Mouse (Mus musculus): ENCODE measurements at regions not wholly inside any gene's neighbourhood (a gene's known extent, or its start where the extent isn't known, plus 50 kb on each side); places are given as distances from the start of the nearest gene placed in this dataset.

DNA sequence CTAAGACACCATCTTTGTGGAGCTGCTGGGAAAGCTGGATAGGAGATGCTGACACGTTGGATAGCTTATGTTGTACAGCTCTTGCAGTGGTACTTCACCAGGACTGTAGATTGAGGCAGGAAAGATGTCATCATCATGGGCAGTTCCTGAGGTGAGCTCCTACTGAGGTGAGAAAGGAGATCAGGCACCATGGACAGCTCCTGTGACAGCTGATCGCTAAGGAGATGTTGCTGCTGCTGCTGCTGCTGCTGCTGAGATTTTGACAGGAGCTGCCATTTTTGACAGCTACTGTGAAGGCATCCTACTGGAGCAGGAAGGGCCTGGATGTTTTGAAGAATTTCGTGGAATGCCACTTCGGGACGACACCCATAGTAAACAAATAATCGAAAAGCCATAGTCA is 152.6 kb downstream of the Adam29 start:
- no peak for DNase-seq (ENCODE audit: low read depth, low spot score)

- DNase-seq (ENCODE audit: low read depth, low spot score) = no peak
Measured at GRCm38 (mm10) chr8:55724303-55725279, 182.2 kb downstream of the Adam29 start.

DNA sequence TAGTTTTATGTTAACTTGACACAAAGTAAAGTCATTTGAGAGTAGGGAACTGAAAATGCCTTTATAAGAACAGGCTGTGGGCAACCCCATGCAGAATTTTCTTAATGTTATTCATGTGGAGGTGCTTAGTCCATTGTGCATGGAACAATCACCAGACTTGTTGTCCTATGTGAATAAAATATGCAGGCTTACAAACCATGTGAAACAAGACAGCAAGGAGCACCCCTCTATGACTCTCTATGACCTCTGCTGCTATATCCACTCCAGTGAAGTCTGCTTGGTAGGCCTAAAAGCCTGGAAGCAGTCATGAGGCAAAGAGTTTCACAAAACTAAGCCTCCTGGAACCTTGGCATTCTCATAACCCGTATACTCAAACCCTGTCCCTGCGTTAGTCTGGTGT is 215.0 kb downstream of the Adam29 start:
- no peak for DNase-seq (ENCODE audit: low read depth, low spot score)

GRCm38 (mm10) chr8:55680436-55680835 is 226.3 kb downstream of the Adam29 start:
- no peak for DNase-seq (ENCODE audit: low read depth, low spot score)

DNA sequence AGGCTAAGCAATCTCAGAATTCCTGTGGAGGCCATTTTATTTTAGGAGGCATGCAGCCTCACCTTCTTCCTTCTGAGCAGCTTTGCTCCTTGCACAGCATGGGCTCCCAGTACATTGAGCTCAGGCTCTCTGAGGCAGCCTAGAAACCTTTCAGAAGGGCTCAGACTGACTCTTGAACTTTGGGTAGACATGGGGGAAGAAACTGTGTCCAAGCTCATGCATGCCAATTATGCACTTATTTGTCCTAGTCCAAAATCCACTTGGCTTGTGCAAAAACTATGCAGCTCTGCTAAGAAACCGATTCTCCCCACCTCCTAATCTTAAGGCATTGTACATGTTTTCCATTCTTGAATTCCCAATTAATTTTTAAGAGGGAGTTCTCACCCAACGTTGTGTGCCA is 268.0 kb downstream of the Adam29 start:
- no peak for DNase-seq (ENCODE audit: low read depth, low spot score)

DNA sequence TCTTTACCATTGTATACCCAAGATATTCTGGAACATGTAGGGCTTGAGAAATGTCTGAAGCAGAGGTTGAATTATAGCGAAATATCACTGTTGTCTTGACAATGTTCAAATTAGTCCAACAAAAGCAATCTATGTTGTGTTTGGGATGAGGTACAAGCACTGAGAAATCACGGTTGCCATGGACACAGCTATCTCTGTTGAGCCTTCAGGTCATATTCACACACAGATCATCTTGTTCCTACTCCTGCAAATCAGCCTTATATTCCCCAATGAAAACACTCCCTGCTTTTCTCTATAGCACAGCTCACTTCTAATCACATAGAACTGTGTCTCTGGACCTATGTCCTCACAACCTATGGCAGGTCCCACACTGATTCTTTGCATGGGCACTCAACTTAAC is 284.3 kb downstream of the Adam29 start:
- DNase-seq (ENCODE audit: low read depth, low spot score) = peak; percentile 1

Data from brain, embryonic 18.5 days (tissue).